24 mouse cellular contexts compared by ENCODE assay signal in the genomic region with DNA sequence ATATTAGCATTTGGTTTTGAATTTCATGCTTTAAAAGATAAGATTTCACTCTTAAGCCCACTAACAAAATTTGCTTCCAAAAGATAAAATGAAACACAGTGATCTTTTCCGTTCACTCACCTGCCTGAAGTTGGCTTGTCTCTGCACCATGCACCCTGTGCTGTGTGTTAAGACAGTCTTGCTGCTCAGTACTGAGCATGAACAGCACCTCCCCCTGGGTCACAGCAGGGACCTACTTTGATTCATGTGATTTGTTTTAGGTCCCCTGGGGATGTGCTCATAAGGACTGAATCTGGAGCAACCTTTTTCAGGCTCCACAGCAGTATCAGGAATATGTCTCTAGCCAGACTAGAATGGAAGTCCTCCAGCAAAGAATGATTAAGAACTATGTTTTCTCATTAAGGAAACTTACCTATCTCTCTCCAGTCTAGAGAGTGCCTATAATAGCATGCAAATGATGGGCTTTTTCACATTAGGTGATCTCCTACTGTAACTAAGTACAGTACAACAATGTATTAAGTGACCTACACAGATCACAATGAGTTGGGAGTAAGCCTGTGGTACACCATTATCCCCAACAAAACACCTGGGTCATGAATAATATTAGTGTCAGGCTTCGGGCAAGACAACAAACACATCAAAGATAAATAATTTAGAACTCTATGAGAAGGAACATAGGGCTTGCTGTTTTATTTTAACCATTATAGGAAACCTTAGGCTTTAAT.
DNase-seq lines count a peak whose midpoint lies in the region; ATAC-seq and TF ChIP-seq lines count a peak whose summit lies in the region.
"Had no signal": no experiment of that assay in that cellular context is flagged by ENCODE, and none has a peak within 500 bp of the region (broad histone marks: within the 10 kb centered on the region; RNA-seq: fewer than 3 reads in every experiment).

No protein-coding gene starts in this region.

- H3K27me3 ChIP-seq in forebrain, embryonic 12.5 days, result no peaks in the 10 kb centered on the region
- no peaks in the 10 kb centered on the region for H3K27me3 ChIP-seq in forebrain, embryonic 16.5 days (replicated peaks; ENCODE audit: control insufficient read depth, insufficient read depth, low read length)
- H3K27me3 ChIP-seq in midbrain, embryonic 13.5 days, result no peaks in the 10 kb centered on the region
- H3K27me3 ChIP-seq in midbrain, postnatal 0 days (ENCODE audit: insufficient read depth, low read length), result no peaks in the 10 kb centered on the region
- no peaks in the 10 kb centered on the region for H3K27me3 ChIP-seq in neural tube, embryonic 13.5 days
- no peaks in the 10 kb centered on the region for H3K27me3 ChIP-seq in neural tube, embryonic 15.5 days (replicated peaks)
- H3K27me3 ChIP-seq in neural tube, embryonic 14.5 days (ENCODE audit: control insufficient read depth, insufficient read depth, low read length), result no peaks in the 10 kb centered on the region
- H3K27me3 ChIP-seq: embryonic facial prominence, embryonic 12.5 days; embryonic facial prominence, embryonic 15.5 days; forebrain, embryonic 15.5 days; heart, embryonic 13.5 days had no signal

- H3K4me3 ChIP-seq in forebrain, embryonic 12.5 days (replicated peaks), result no peak overlapping the region
- no peak overlapping the region for H3K4me3 ChIP-seq in forebrain, embryonic 16.5 days (replicated peaks; ENCODE audit: low read length)
- H3K4me3 ChIP-seq in midbrain, embryonic 13.5 days (replicated peaks), result no peak overlapping the region
- no peak overlapping the region for H3K4me3 ChIP-seq in midbrain, postnatal 0 days (ENCODE audit: low read depth, low read length)
- no peak overlapping the region for H3K4me3 ChIP-seq in neural tube, embryonic 13.5 days
- H3K4me3 ChIP-seq in neural tube, embryonic 15.5 days (replicated peaks), result no peak overlapping the region
- no peak overlapping the region for H3K4me3 ChIP-seq in neural tube, embryonic 14.5 days (ENCODE audit: low read depth, low read length)
- H3K4me3 ChIP-seq: embryonic facial prominence, embryonic 12.5 days; embryonic facial prominence, embryonic 15.5 days; forebrain, embryonic 15.5 days; heart, adult 2 months; heart, embryonic 10.5 days; heart, embryonic 13.5 days had no signal

- no peak overlapping the region for H3K27ac ChIP-seq in forebrain, embryonic 12.5 days
- no peak overlapping the region for H3K27ac ChIP-seq in forebrain, embryonic 16.5 days (ENCODE audit: low read length)
- H3K27ac ChIP-seq in midbrain, embryonic 13.5 days, result no peak overlapping the region
- H3K27ac ChIP-seq in midbrain, postnatal 0 days (ENCODE audit: low read depth, low read length), result no peak overlapping the region
- H3K27ac ChIP-seq in neural tube, embryonic 13.5 days (replicated peaks), result 0 out of 2 replicates have a peak overlapping the region, but pooled peaks have one; percentile 23
- no peak overlapping the region for H3K27ac ChIP-seq in neural tube, embryonic 15.5 days (replicated peaks)
- no peak overlapping the region for H3K27ac ChIP-seq in neural tube, embryonic 14.5 days (ENCODE audit: low read depth, low read length)
- H3K27ac ChIP-seq: embryonic facial prominence, embryonic 12.5 days; embryonic facial prominence, embryonic 15.5 days; forebrain, embryonic 15.5 days; heart, adult 2 months; heart, embryonic 10.5 days; heart, embryonic 13.5 days had no signal

- H3K9ac ChIP-seq in forebrain, embryonic 12.5 days, result no peak overlapping the region
- H3K9ac ChIP-seq in forebrain, embryonic 16.5 days (replicated peaks; ENCODE audit: low read depth, low read length), result no peak overlapping the region
- no peak overlapping the region for H3K9ac ChIP-seq in midbrain, embryonic 13.5 days (replicated peaks)
- no peak overlapping the region for H3K9ac ChIP-seq in midbrain, postnatal 0 days (replicated peaks; ENCODE audit: low read length, poor library complexity, severe bottlenecking)
- H3K9ac ChIP-seq in neural tube, embryonic 13.5 days, result no peak overlapping the region
- no peak overlapping the region for H3K9ac ChIP-seq in neural tube, embryonic 15.5 days (replicated peaks)
- H3K9ac ChIP-seq in neural tube, embryonic 14.5 days (replicated peaks; ENCODE audit: low read depth, low read length), result no peak overlapping the region
- H3K9ac ChIP-seq: embryonic facial prominence, embryonic 12.5 days; embryonic facial prominence, embryonic 15.5 days; forebrain, embryonic 15.5 days; heart, embryonic 13.5 days had no signal

- no peak for TF ChIP-seq CTCF in midbrain, postnatal 0 days (IDR thresholded peaks at IDR 0.05)

- no peaks in the 10 kb centered on the region for H3K36me3 ChIP-seq in forebrain, embryonic 12.5 days (replicated peaks)
- H3K36me3 ChIP-seq in forebrain, embryonic 16.5 days (ENCODE audit: control insufficient read depth, insufficient read depth), result no peaks in the 10 kb centered on the region
- H3K36me3 ChIP-seq in midbrain, embryonic 13.5 days, result no peaks in the 10 kb centered on the region
- no peaks in the 10 kb centered on the region for H3K36me3 ChIP-seq in midbrain, postnatal 0 days (ENCODE audit: insufficient read depth, low read length)
- no peaks in the 10 kb centered on the region for H3K36me3 ChIP-seq in neural tube, embryonic 13.5 days
- H3K36me3 ChIP-seq in neural tube, embryonic 15.5 days, result no peaks in the 10 kb centered on the region
- H3K36me3 ChIP-seq in neural tube, embryonic 14.5 days (ENCODE audit: control insufficient read depth, insufficient read depth, low read length), result no peaks in the 10 kb centered on the region
- H3K36me3 ChIP-seq: embryonic facial prominence, embryonic 12.5 days; embryonic facial prominence, embryonic 15.5 days; forebrain, embryonic 15.5 days; heart, embryonic 10.5 days; heart, embryonic 13.5 days had no signal

- ATAC-seq in forebrain, embryonic 12.5 days (ENCODE audit: low FRiP score), result peak; percentile 17; the same call in 1 of the 2 replicates
- no peak for ATAC-seq in forebrain, embryonic 16.5 days
- 0 out of 2 replicates have a peak, but pooled peaks have one; percentile 48 for ATAC-seq in midbrain, embryonic 13.5 days
- no peak for ATAC-seq in midbrain, postnatal 0 days (ENCODE audit: low FRiP score)
- ATAC-seq in neural tube, embryonic 13.5 days (ENCODE audit: low read depth), result peak; percentile 67
- ATAC-seq in neural tube, embryonic 15.5 days (ENCODE audit: low FRiP score), result no peak; the same call in 1 of the 2 replicates
- peak; percentile 72; the same call in 1 of the 2 replicates for ATAC-seq in neural tube, embryonic 14.5 days (ENCODE audit: low read depth)
- ATAC-seq: activated CD4-positive, CD25-positive, alpha-beta regulatory T cell, adult 4 months had no signal

- WGBS in forebrain, embryonic 12.5 days, result 83% methylated on average over 2 of the region's 2 CpGs
- WGBS in forebrain, embryonic 16.5 days, result 69% methylated on average over 2 of the region's 2 CpGs
- 72% methylated on average over 2 of the region's 2 CpGs for WGBS in midbrain, embryonic 13.5 days
- 80% methylated on average over 2 of the region's 2 CpGs for WGBS in midbrain, postnatal 0 days
- 51% methylated on average over 2 of the region's 2 CpGs for WGBS in neural tube, embryonic 13.5 days
- 58% methylated on average over 2 of the region's 2 CpGs for WGBS in neural tube, embryonic 15.5 days
- WGBS in neural tube, embryonic 14.5 days, result 64% methylated on average over 2 of the region's 2 CpGs

- DNase-seq in midbrain, postnatal 0 days (ENCODE audit: low spot score), result no peak
- no peak for DNase-seq in lung, postnatal 10 days
- DNase-seq: adrenal gland, adult 8-10 months; adrenal gland, postnatal 25 days; cerebellum, adult 18-20 months; cerebellum, adult 9-11 months; cerebellum, postnatal 25 days; gastrocnemius, postnatal 10 days; gastrocnemius, postnatal 36 days; heart, adult 2 months; heart, postnatal 14 days; heart, postnatal 4 days had no signal

- H3K4me2 ChIP-seq in forebrain, embryonic 12.5 days, result no peak overlapping the region
- no peak overlapping the region for H3K4me2 ChIP-seq in forebrain, embryonic 16.5 days (ENCODE audit: low read length)
- H3K4me2 ChIP-seq in midbrain, embryonic 13.5 days (replicated peaks), result no peak overlapping the region
- no peak overlapping the region for H3K4me2 ChIP-seq in midbrain, postnatal 0 days (ENCODE audit: low read depth, low read length, poor library complexity, severe bottlenecking)
- H3K4me2 ChIP-seq in neural tube, embryonic 13.5 days, result no peak overlapping the region
- H3K4me2 ChIP-seq in neural tube, embryonic 15.5 days, result no peak overlapping the region
- no peak overlapping the region for H3K4me2 ChIP-seq in neural tube, embryonic 14.5 days (ENCODE audit: low read depth, low read length)
- H3K4me2 ChIP-seq: embryonic facial prominence, embryonic 12.5 days; embryonic facial prominence, embryonic 15.5 days; forebrain, embryonic 15.5 days; heart, embryonic 13.5 days had no signal

- H3K4me1 ChIP-seq in forebrain, embryonic 12.5 days, result no peaks in the 10 kb centered on the region
- no peaks in the 10 kb centered on the region for H3K4me1 ChIP-seq in forebrain, embryonic 16.5 days (replicated peaks; ENCODE audit: control insufficient read depth, insufficient read depth, low read length)
- H3K4me1 ChIP-seq in midbrain, embryonic 13.5 days (replicated peaks), result no peaks in the 10 kb centered on the region
- H3K4me1 ChIP-seq in midbrain, postnatal 0 days (ENCODE audit: insufficient read depth, low read length), result no peaks in the 10 kb centered on the region
- H3K4me1 ChIP-seq in neural tube, embryonic 13.5 days (replicated peaks), result peaks cover 15% of the 10 kb centered on the region; the same call in 1 of the 2 replicates
- no peaks in the 10 kb centered on the region for H3K4me1 ChIP-seq in neural tube, embryonic 15.5 days
- 0 out of 2 replicates have a peak, but pooled peaks cover 3% of the 10 kb centered on the region for H3K4me1 ChIP-seq in neural tube, embryonic 14.5 days (ENCODE audit: control insufficient read depth, insufficient read depth, low read length)
- H3K4me1 ChIP-seq: embryonic facial prominence, embryonic 12.5 days; embryonic facial prominence, embryonic 15.5 days; heart, embryonic 10.5 days; heart, embryonic 13.5 days had no signal

- no peaks in the 10 kb centered on the region for H3K9me3 ChIP-seq in forebrain, embryonic 12.5 days
- no peaks in the 10 kb centered on the region for H3K9me3 ChIP-seq in forebrain, embryonic 16.5 days (ENCODE audit: control insufficient read depth, low read length)
- H3K9me3 ChIP-seq in midbrain, embryonic 13.5 days, result no peaks in the 10 kb centered on the region; the same call in 1 of the 2 replicates
- H3K9me3 ChIP-seq in midbrain, postnatal 0 days (ENCODE audit: low read length), result no peaks in the 10 kb centered on the region
- H3K9me3 ChIP-seq in neural tube, embryonic 13.5 days, result 0 out of 2 replicates have a peak, but pooled peaks cover 4% of the 10 kb centered on the region
- no peaks in the 10 kb centered on the region for H3K9me3 ChIP-seq in neural tube, embryonic 15.5 days (replicated peaks)
- no peaks in the 10 kb centered on the region for H3K9me3 ChIP-seq in neural tube, embryonic 14.5 days (ENCODE audit: control insufficient read depth, low read length)
- H3K9me3 ChIP-seq: embryonic facial prominence, embryonic 12.5 days; embryonic facial prominence, embryonic 15.5 days; forebrain, embryonic 15.5 days; heart, embryonic 10.5 days; heart, embryonic 13.5 days had no signal

Comparison
In these comparisons a context has a peak if more than half of its experiments do, and no peak if none do; other contexts are left out.
1. ATAC-seq: peak in forebrain, embryonic 12.5 days (single experiment), midbrain, embryonic 13.5 days (single experiment), neural tube, embryonic 13.5 days (single experiment) and neural tube, embryonic 14.5 days (single experiment); none in forebrain, embryonic 16.5 days (single experiment), midbrain, postnatal 0 days (single experiment) and neural tube, embryonic 15.5 days (single experiment).